Mouse (Mus musculus): ENCODE measurements around the gene Cnot2. TPM values are rescaled to one million over a fixed set of nuclear protein-coding genes. Genes with fewer than 3 reads are reported as not detected.

Gene Cnot2
- polyA plus RNA-seq, 1 experiment from 2014 or later = 182 TPM

Small RNAs within 50 kb of the gene (microRNA-seq; reads per million reads assigned to microRNA genes)
- gene Gm25190 (ENCODE audit: borderline number of aligned reads) = not detected

Other genes starting within 250 kb of the Cnot2 start
- 15.1 and 20.5 TPM in 2 replicates for gene Kcnmb4, start 107.6 kb downstream of the Cnot2 start, polyA plus RNA-seq (2015; fragmentation: Nextera tagmentation; extraction: Ambion mirVana)